Mouse (Mus musculus) urinary bladder, postnatal 0 days (tissue): ENCODE data around the gene Krt71. TPM values are rescaled to one million over a fixed set of nuclear protein-coding genes. Genes with fewer than 3 reads are reported as not detected.

Experiments
- microRNA-seq: library from miRNA; unstranded; fragments of <30 nt; microRNA quantifications from one replicate; pipeline ENCODE4, GENCODE M21; 2016
- polyA plus RNA-seq: library from polyadenylated mRNA; unstranded; fragments of >200 nt; fragmentation: Nextera tagmentation; extraction: Ambion mirVana; gene quantifications from 2 replicates; pipeline ENCODE4 v1.2.1, GENCODE M21; 2015

The Krt71 gene
- not detected in 2 replicates for polyA plus RNA-seq

DNA sequence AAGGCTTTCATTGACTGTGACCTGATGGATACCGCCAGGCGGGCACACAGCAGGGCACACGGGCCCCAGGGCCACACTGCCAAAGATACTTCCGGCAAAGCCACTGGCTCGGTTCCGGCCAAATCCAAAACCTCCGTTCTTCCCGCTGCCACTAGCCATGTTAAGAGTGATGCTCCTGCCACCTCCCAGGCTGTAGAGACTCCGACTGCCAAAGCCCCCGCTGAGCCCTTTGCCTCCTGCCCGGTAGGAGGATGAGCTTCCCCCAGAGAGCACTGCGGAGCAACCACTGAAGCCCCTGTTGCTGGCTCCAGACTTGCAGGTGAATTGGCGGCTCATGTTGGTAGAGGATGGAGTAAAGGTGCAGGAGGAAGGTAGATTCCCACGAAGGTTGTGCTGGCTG lies at the start of gene Krt71:
Krt71 (minus strand) TSS at position 399 of the 400 bp plus-strand sequence.

DNA sequence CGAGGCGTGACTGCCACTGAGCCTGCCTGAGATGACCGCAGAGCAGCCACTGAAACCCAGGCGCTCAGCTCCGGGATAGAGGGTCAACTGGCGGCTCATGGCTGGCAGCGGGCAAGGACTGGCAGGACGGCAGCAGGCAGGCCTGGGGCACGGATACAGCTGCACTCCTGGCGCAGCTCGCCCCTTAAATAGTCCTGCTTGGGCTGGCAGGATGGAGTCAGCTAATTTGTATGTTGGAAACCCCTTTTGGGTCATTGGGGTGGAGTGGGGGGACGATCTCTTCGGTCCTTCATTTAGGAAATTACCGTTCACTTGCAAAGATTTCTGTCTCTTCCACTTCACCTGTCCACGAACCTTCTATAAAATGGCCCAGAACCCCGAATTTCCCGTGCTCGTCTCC lies 43.5 kb upstream of the Krt71 start, which contains the start of gene Krt72:
Krt72 (minus strand) TSS at position 101 of the 400 bp plus-strand sequence.

DNA sequence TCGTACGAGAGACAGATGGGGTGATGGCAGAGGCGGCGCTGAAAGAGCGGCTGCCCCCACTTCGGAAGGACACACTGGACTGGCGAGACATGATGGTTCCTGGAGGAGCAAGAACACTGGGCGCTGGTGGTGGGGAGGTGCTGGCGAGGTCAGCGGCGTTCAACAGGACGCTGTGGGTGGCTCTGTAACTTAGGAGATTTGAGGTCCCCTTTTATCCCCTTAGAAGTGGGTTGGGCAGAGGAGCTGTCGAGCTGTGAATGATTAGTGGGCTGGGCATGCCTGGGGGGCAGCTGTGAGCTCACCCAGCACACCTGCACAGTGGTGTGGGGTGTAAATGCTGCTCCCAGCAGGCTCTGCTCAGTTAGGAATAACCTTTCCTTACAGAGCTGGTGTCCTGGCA lies 30.2 kb downstream of the Krt71 start, which contains the start of gene Krt5:
Krt5 (minus strand) TSS at position 179 of the 400 bp plus-strand sequence.

DNA sequence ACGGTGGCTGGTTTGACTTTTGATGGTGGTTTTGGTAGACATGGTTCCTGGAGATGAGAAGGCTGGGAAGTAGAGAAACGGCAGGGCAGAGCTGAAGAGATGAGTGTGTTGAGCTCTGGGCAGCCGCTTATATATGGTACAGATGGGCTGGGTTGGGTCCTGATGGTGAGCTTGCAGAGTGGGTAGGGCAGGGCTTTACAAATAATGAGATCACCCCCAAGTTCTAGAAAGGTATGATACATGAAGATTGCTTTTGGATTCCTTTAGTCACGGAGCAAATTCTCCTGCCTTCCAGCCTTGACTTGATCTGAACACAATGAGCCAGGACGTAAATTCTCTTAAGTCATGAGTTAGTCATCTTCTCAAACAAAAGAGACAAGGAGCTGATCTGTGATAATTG lies 48.7 kb downstream of the Krt71 start, which contains the start of gene Krt6a:
Krt6a (minus strand) TSS at position 101 of the 400 bp plus-strand sequence.

Small RNAs within 50 kb of the gene (microRNA-seq; reads per million reads assigned to microRNA genes)
- gene Gm44323, result not detected
- not detected for gene Gm44342

Other genes with a start within 250 kb of the Krt71 start
- not detected in 2 replicates for gene Gm49425, start 225.8 kb downstream of the Krt71 start, polyA plus RNA-seq
- gene Krt84, start 210.3 kb downstream of the Krt71 start, polyA plus RNA-seq, result 0.06 TPM in 1 of 2 replicates, not detected in the other
- gene Krt82, start 192.4 kb downstream of the Krt71 start, polyA plus RNA-seq, result not detected in 2 replicates
- 0.43 and 1.2 TPM in 2 replicates for gene Krt90, start 180.2 kb downstream of the Krt71 start, polyA plus RNA-seq
- 0.04 and 0.13 TPM in 2 replicates for gene Krt75, start 169.2 kb downstream of the Krt71 start, polyA plus RNA-seq
- not detected in 2 replicates for gene Gm5414, start 114.9 kb downstream of the Krt71 start, polyA plus RNA-seq
- gene Gm5478, start 95.7 kb downstream of the Krt71 start, polyA plus RNA-seq, result not detected in 2 replicates
- 0.21 TPM in 1 of 2 replicates, not detected in the other for gene Krt6b, start 62.8 kb downstream of the Krt71 start, polyA plus RNA-seq
- 2.0 and 4.7 TPM in 2 replicates for gene Krt6a, start 48.8 kb downstream of the Krt71 start, polyA plus RNA-seq
- 247 and 260 TPM in 2 replicates for gene Krt5, start 30.2 kb downstream of the Krt71 start, polyA plus RNA-seq
- not detected in 2 replicates for gene Krt72, start 43.4 kb upstream of the Krt71 start, polyA plus RNA-seq
- gene Krt73, start 59.2 kb upstream of the Krt71 start, polyA plus RNA-seq, result not detected in 2 replicates
- gene Krt2, start 75.1 kb upstream of the Krt71 start, polyA plus RNA-seq, result not detected in 2 replicates
- gene Krt1, start 107.7 kb upstream of the Krt71 start, polyA plus RNA-seq, result 0.80 and 1.2 TPM in 2 replicates
- 0.08 TPM in 1 of 2 replicates, not detected in the other for gene Krt77, start 126.6 kb upstream of the Krt71 start, polyA plus RNA-seq
- gene Krt76, start 149.8 kb upstream of the Krt71 start, polyA plus RNA-seq, result not detected in 2 replicates
- gene Krt4, start 181.6 kb upstream of the Krt71 start, polyA plus RNA-seq, result 113 and 146 TPM in 2 replicates
- gene Krt79, start 197.2 kb upstream of the Krt71 start, polyA plus RNA-seq, result 0.47 and 0.71 TPM in 2 replicates
- gene Krt78, start 211.2 kb upstream of the Krt71 start, polyA plus RNA-seq, result 2.1 and 2.2 TPM in 2 replicates